Mouse (Mus musculus) frontal cortex, postnatal 36 days (tissue): ENCODE data around the gene Gale.
"Not testable (repeated sequence)": the region's sequence is repeated elsewhere in the genome, so short reads cannot be mapped to it uniquely, and the experiment has no call there.

Experiments used
- DNase-seq, 2 experiments: peaks; one replicate each; pipeline ENCODE4 v3.0.0; 2022; ENCODE audit warnings: low spot score in 2 of 2

The Gale gene

GRCm38 (mm10) chr4:135970585-135970984, 7.1 kb downstream of the Gale start:
- no peak for DNase-seq

- no peak for DNase-seq
Measured at GRCm38 (mm10) chr4:135971805-135972555, 8.5 kb downstream of the Gale start.

GRCm38 (mm10) chr4:135972556-135972906, 9.0 kb downstream of the Gale start, which contains the start of gene Lypla2:
Lypla2 (minus strand) TSS chr4:135972626.
- DNase-seq = peak; percentile 91 to 92

GRCm38 (mm10) chr4:135972911-135973811, 9.6 kb downstream of the Gale start:
- no peak for DNase-seq

GRCm38 (mm10) chr4:135976146-135976545, 12.6 kb downstream of the Gale start:
- DNase-seq = no peak

- not testable (repeated sequence) for DNase-seq
Measured at GRCm38 (mm10) chr4:135980223-135980622, 16.7 kb downstream of the Gale start.

GRCm38 (mm10) chr4:135981524-135982063, 18.1 kb downstream of the Gale start:
- DNase-seq = peak; percentile 67 to 79

GRCm38 (mm10) chr4:135984556-135984955, 21.0 kb downstream of the Gale start:
- no peak for DNase-seq

GRCm38 (mm10) chr4:135985193-135985592, 21.7 kb downstream of the Gale start:
- no peak for DNase-seq

GRCm38 (mm10) chr4:135985769-135986168, 22.2 kb downstream of the Gale start:
- DNase-seq = no peak

- DNase-seq = no peak
Measured at GRCm38 (mm10) chr4:135986301-135986942, 22.9 kb downstream of the Gale start.

GRCm38 (mm10) chr4:135986943-135987710, 23.6 kb downstream of the Gale start, which contains the start of gene Pithd1:
Pithd1 (minus strand) TSS chr4:135987264.
- DNase-seq = peak; percentile 91 to 95

- no peak for DNase-seq
Measured at GRCm38 (mm10) chr4:135987714-135988113, 24.2 kb downstream of the Gale start.

- no peak for DNase-seq
Measured at GRCm38 (mm10) chr4:135993941-135994340, 30.4 kb downstream of the Gale start.

- DNase-seq = no peak
Measured at GRCm38 (mm10) chr4:135995118-135995517, 31.6 kb downstream of the Gale start.

GRCm38 (mm10) chr4:136004107-136004675, 40.7 kb downstream of the Gale start:
- no peak for DNase-seq

GRCm38 (mm10) chr4:136004921-136005320, 41.4 kb downstream of the Gale start:
- DNase-seq = no peak

GRCm38 (mm10) chr4:136006821-136007220, 43.3 kb downstream of the Gale start:
- no peak for DNase-seq

- no peak for DNase-seq
Measured at GRCm38 (mm10) chr4:136008782-136009447, 45.4 kb downstream of the Gale start.

GRCm38 (mm10) chr4:136010586-136010985, 47.1 kb downstream of the Gale start:
- no peak for DNase-seq
